Mouse (Mus musculus) urinary bladder, postnatal 14 days (tissue): ENCODE data around the gene Acad8.
A peak's percentile ranks its signal among the peaks of the same experiment; 100 is the strongest.

Experiments used
- DNase-seq: peaks from one replicate; pipeline ENCODE4 v3.0.0; 2021; ENCODE audit warnings: low spot score

The Acad8 gene

DNA sequence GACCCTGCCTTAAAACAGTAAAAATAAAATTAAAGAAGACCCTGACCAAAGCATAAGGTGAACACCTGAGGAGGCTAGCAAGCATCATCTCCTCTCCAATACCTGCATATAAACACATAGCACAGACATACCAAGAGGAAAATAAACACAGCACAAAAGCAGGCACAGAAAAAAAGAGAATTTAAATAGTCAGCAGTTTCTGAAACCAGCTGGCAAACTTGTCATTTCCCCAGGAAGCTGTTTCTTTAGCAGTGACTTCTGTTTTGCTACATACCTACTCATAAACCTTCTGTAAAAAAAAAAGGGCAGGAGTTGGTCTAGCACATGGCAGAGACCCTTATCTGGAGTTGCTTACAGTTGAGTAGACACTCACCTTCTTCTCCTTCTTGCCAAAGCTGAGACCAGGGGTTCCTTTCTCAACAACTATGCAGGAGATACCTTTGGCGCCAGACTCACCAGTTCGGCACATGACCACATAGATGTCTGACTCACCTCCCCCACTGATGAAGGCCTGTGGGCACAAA, 14.2 kb downstream of the Acad8 start:
- DNase-seq: no peak

DNA sequence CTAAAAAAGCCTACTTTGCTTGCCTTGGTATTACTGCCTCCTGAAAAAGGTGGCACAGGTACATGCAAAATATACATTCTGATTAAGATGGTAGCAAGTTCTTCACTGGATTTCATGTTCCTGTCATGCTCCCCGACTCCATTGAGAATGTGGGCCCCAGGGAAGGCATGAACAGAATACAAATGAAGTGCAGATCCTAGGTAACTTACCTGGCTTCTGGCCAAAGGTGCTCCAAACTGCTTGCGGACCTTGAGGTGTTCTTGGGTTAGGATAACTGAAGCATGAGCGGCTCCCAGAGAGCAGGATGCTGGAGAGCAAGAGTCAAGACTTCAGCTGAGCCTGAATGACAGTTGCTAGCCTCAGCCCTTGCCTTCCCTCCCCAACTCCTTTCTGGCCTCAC, 20.6 kb downstream of the Acad8 start:
- DNase-seq: no peak

DNA sequence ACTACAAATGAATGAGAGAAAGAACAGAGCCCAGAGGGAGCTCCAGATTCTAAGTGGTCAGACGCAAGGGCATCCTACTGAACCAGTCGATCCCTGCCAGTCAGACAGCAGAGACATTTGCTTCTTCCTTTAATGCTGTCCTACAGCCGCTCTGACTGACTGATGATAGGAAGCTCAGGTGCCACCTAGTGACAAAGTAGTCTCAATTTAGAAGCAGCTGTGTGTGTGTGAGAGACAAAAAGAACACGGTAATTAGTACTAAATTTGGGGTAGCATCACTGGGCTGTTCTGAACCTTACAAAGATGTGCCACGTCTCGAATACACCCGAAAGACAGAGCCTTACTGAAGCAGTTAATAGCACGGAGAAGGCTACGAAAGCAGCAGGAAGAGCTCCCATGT, 21.6 kb downstream of the Acad8 start:
- DNase-seq: no peak

DNA sequence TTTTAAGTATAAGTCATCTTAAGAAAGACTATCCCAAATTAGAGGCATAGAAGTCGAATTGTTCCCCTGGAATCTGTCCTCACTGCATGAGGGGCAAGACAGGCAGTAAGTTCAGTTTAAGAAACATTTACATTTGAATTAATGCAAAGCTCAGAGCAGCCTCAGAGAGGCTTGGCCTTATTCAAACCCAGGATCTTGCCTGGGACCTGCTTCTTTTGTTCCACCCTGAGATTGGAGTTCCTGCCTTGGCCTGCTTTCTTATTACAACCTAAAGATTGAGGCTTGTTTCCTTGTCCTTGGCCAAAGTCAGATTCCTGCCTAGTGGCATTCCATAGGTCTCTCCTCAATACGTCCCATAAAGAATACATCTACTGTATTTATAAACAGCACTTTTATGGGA, 51.6 kb downstream of the Acad8 start:
- DNase-seq: no peak

DNA sequence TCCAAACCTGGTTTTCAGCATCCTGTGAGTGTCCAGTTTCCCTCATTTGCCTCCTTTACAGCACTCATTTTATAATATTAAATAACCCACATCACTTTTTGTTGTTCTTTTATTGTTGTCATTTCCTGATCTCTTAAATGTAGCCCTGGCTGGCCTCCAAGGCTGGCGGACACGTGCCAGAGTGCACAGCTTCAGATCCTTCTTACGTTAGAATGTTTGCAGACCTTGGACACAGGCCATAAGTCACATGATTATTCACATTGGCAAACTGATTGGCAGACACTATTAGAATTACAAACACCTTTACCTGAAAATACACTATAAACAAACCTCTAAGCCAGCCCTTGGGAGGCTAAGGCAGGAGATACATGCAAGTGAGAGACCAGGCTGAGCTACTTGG, 75.2 kb downstream of the Acad8 start:
- peak; percentile 54 for DNase-seq
